Mouse (Mus musculus) heart, embryonic 14.5 days (tissue): ENCODE measurements around the gene Farsa. TPM values are rescaled to one million over a fixed set of nuclear protein-coding genes. Genes with fewer than 3 reads are reported as not detected.

Source experiments
- ATAC-seq: fragments of 200-750 bp; cut with Nextera tagmentation; 2 replicates; pipeline ENCODE4 v1.8.0; 2017; ENCODE audit warnings: low read depth, moderate TSS enrichment; ENCODE audit not compliant: insufficient number of reproducible peaks, insufficient read depth, low FRiP score
- H3K27ac ChIP-seq, 2 experiments: fragments of 200-500 bp in 1 of 2; fragments of 300-500 bp in 1 of 2; sonication (generic) in 1 of 2; replicated peaks in 1 of 2; 2 replicates each; pipeline ENCODE4 v1.5.1; 2012 to 2014; ENCODE audit warnings: low read depth in 2 of 2, low read length in 2 of 2, control low read depth in 1 of 2, mild to moderate bottlenecking in 1 of 2, mixed read lengths in 1 of 2; ENCODE audit not compliant: control insufficient read depth in 1 of 2, insufficient read depth in 1 of 2
- H3K27me3 ChIP-seq: fragments of 300-500 bp; sonication (generic); 2 replicates; pipeline ENCODE4 v1.6.1; 2014; ENCODE audit warnings: mild to moderate bottlenecking, low read length, control low read depth; ENCODE audit not compliant: control insufficient read depth, insufficient read depth
- H3K36me3 ChIP-seq: fragments of 300-500 bp; sonication (generic); 2 replicates; pipeline ENCODE4 v1.6.1; 2014; ENCODE audit warnings: mild to moderate bottlenecking, control low read depth, low read length, mixed read lengths; ENCODE audit not compliant: control insufficient read depth, insufficient read depth
- H3K4me1 ChIP-seq, 2 experiments: fragments of 200-500 bp in 1 of 2; fragments of 300-500 bp in 1 of 2; sonication (generic) in 1 of 2; 2 replicates each; pipeline ENCODE4 v1.6.1; 2012 to 2014; ENCODE audit warnings: low read length in 2 of 2, control low read depth in 1 of 2, mixed read lengths in 1 of 2; ENCODE audit not compliant: control insufficient read depth in 2 of 2, insufficient read depth in 2 of 2
- H3K4me2 ChIP-seq: fragments of 300-500 bp; sonication (generic); 2 replicates; pipeline ENCODE4 v1.6.1; 2014; ENCODE audit warnings: mild to moderate bottlenecking, low read length
- H3K4me3 ChIP-seq, 2 experiments: fragments of 200-500 bp in 1 of 2; fragments of 300-500 bp in 1 of 2; sonication (generic) in 1 of 2; 2 replicates each; pipeline ENCODE4 v1.5.1; 2012 to 2014; ENCODE audit warnings: low read length in 2 of 2, mild to moderate bottlenecking in 2 of 2, control low read depth in 1 of 2, low read depth in 1 of 2, moderate library complexity in 1 of 2; ENCODE audit not compliant: control insufficient read depth in 1 of 2, insufficient read depth in 1 of 2
- H3K9ac ChIP-seq: fragments of 300-500 bp; sonication (generic); 2 replicates; pipeline ENCODE4 v1.6.1; 2014; ENCODE audit warnings: mild to moderate bottlenecking, low read length
- H3K9me3 ChIP-seq: fragments of 300-500 bp; sonication (generic); 2 replicates; pipeline ENCODE4 v1.6.1; 2016; ENCODE audit warnings: low read length, control low read depth; ENCODE audit not compliant: control insufficient read depth
- WGBS: fragments of 180-500 bp; shearing (Covaris S2); extraction: QIAGEN DNeasy Blood & Tissue Kit; methylation state at CpG from one replicate; pipeline ENCODE4 v1.1.7; 2014; 5-methylcytosine and 5-hydroxymethylcytosine counted together
- polyA plus RNA-seq: library from polyadenylated mRNA; unstranded; fragments of >200 nt; fragmentation: Nextera tagmentation; extraction: Ambion mirVana; gene quantifications from 2 replicates; pipeline ENCODE4 v1.2.1, GENCODE M21; 2014

Gene Farsa
- polyA plus RNA-seq, 1 experiment from 2014 or later, result 47.6 TPM

DNA sequence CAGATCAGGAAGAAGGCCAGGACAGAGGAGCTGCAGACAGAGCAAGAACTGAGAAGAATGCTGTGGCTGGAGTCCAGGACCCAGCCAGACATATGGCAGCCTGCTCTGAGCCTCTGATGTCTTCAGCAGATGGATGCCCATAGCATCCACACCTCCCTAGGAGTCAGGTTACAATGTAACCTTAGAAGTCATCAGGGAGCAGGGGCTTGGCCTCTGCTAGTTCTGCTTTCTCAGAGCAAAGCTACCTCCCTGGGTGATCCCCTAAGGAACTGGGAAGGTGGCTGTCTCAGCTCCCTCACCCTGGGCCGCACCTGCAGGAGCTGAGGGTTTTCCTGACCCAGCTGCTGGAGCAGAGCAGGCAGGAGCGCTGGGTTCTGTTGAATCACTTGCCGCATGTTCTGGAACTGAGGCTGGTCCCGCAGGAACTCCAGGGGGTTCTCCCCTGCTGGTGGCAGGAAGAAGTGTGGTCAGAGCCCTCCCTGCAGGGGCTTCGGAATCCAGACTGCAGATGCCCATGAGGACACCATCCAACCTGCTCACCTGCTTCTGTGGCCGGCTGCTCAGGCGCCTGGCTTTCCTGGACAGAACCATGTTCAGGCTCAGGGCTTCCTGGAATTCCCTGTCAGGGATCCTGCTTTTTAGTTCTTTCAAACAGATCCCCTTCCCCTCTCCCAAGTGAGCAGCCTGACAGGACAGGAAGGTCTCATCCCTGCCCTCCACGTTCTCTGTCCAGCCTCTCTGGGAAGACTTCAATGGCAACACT lies 19.5 kb upstream of the Farsa start:
- peaks cover 71% of the 10 kb centered on the region for H3K36me3 ChIP-seq
- WGBS, result 60% methylated on average over 8 of the region's 8 CpGs
- H3K4me1 ChIP-seq, result peaks cover 10 to 29% of the 10 kb centered on the region in 2 experiments
- no peaks in the 10 kb centered on the region for H3K27me3 ChIP-seq
- no peaks in the 10 kb centered on the region for H3K9me3 ChIP-seq
- H3K27ac ChIP-seq, result no peak overlapping the region
- H3K4me3 ChIP-seq, result no peak overlapping the region
- ATAC-seq, result no peak
- H3K4me2 ChIP-seq, result no peak overlapping the region
- no peak overlapping the region for H3K9ac ChIP-seq

DNA sequence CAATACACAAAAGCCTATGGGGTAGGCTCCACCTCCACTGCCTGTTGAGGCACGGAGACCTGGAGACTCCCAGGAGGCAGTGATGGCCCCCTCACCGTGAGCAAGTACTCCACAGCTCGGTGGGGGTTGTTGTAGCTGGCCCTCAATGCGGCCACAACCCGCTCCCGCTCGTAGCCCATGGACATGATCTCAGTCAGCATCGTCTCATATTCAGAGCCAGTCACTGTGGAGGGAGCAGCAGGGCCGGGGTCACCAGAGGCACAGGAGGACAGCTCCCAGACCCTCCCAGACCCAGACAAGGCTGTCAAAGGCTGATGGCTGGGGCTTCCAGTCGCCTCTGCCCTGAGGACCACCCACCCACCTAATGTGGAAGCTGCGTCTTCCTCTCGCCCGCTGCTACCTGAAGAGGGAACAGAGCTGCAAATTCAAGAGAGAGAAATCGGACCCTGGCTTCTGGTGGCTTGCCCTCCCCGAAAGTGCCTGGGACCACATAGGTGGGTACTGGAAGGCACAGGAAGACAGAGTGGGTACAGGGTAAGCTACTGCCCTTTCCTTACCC lies 18.8 kb upstream of the Farsa start:
- WGBS, result 84% methylated on average over 15 of the region's 15 CpGs
- no peak overlapping the region for H3K4me3 ChIP-seq
- H3K9me3 ChIP-seq, result no peaks in the 10 kb centered on the region
- no peak overlapping the region for H3K27ac ChIP-seq
- H3K36me3 ChIP-seq, result peaks cover 78% of the 10 kb centered on the region
- H3K4me2 ChIP-seq, result no peak overlapping the region
- no peak overlapping the region for H3K9ac ChIP-seq
- no peaks in the 10 kb centered on the region for H3K27me3 ChIP-seq
- peaks cover 10 to 25% of the 10 kb centered on the region in 2 experiments for H3K4me1 ChIP-seq
- no peak for ATAC-seq

DNA sequence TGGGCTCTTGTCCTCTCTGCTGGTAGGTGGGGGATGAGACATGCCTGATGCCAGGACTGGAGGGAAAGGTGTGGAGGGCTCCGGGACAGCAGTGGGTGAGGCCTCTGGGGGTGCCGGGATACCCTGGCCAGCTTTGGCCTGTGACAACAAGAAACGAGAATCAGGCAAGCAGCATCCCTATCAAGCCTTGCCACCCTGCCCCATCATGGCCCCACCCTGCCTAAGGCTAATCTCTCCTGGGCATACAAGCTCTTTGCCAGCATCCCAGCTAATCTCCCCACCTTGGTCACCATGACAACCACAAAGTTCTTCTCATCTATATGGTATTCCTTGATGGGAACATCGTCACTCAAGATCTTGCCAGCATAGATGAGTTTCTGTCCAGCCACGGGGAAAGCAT lies 18.3 kb upstream of the Farsa start:
- Histone ChIP-seq H3K9ac (no peak overlapping the region), H3K4me1 (peaks cover 10 to 28% of the 10 kb centered on the region in 2 experiments), H3K4me2 (no peak overlapping the region), H3K27me3 (no peaks in the 10 kb centered on the region), H3K27ac (no peak overlapping the region), H3K36me3 (peaks cover 83% of the 10 kb centered on the region), H3K4me3 (no peak overlapping the region), H3K9me3 (no peaks in the 10 kb centered on the region)
- ATAC-seq, result no peak
- WGBS, result 86% methylated on average over 5 of the region's 5 CpGs

DNA sequence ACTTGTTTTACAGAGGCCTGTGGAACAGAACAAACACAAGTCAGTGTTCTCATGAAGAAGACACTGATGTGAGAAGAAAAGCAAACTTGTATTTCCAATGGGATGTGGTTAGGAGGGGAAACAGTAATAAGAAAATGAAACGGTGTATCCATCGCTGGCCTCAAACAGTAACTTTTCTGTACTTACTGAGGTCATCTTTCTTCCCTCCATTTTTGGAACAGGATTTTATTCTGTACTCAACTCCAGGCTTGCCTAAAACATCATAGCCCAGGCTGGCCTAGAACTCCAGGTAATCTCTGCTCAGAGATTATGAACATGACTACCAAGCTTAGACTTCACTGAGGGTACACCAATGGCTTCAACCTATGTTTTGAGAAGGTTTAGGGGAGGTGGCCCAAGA lies 17.4 kb upstream of the Farsa start:
- no peak for ATAC-seq
- Histone ChIP-seq H3K4me2 (peak overlapping the region; percentile 72), H3K9ac (peak overlapping the region; percentile 86), H3K27ac (peak overlapping the region in 1 of 2 experiments; percentile 85; a peak in 1 of 4 replicates), H3K4me3 (peak overlapping the region in 1 of 2 experiments; percentile 77; a peak in 3 of 4 replicates), H3K27me3 (no peaks in the 10 kb centered on the region), H3K4me1 (peaks cover 11 to 34% of the 10 kb centered on the region in 2 experiments), H3K9me3 (no peaks in the 10 kb centered on the region), H3K36me3 (peaks cover 83% of the 10 kb centered on the region)
- 92% methylated on average over 2 of the region's 2 CpGs for WGBS

DNA sequence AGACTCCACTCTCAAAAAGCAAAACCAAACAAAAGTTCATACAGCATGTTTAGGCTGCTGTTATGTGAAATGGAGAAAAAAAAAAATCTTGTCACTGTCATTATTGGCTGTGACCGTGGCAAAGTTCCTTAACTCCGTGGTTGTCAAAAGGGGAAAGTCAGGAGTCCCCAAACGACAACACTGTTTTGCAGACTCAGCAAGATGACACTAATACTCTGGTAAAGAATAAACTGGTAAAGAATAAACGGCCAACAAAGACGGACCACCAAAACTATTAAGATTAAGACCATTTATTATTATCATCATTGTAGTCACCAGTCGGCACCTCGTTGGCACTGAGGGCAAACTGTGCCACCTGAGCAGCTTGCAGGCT lies 16.9 kb upstream of the Farsa start:
- H3K4me1 ChIP-seq, result peaks cover 13 to 34% of the 10 kb centered on the region in 2 experiments
- 2% methylated on average over 7 of the region's 7 CpGs for WGBS

DNA sequence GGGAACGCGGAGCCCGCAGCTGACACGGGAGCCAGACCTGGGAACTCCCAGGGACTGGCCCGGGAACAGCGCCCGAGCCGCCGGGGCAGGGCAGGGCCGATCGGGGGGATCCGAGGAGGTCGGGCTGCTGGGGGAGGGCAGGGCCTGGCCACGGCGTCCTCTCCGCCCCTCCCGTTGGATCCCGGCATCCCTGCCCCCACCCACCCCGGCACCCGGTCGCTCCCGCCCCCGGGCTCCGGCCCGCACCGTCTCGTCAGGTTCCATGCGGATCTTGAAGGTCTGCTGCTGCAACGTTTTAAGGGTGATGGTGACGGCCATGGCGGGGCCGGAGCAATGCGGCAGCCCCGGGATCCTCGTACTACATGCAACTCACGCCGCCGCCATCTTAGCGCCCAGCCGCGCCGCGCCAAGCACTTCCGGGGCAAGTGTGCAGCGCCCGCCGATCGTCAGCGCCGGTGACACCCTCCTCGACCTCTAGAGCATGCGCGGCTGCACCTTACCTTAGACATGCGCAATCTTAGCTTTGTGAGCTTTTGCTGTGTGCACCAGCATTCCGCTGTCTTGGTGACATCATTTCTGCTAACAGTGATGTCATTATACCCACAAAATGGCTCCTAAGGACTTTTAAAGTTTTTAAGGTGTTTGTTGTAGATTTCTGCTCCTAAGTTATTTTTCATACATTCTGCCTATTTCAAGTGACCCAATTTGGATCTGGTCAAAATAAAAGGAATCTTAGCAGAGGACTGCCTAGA lies 16.4 kb upstream of the Farsa start, which contains the start of gene Rad23a:
Rad23a (minus strand) TSS at position 418 of the 752 bp plus-strand sequence.
- ATAC-seq, result peak; percentile 91
- H3K4me3 ChIP-seq, result peak within 1 kb of the TSS; percentile 77 to 91
- H3K36me3 ChIP-seq, result peaks cover 83% of the 10 kb centered on the region
- H3K27ac ChIP-seq, result peak within 1 kb of the TSS; percentile 81 to 85
- no peaks in the 10 kb centered on the region for H3K9me3 ChIP-seq
- H3K27me3 ChIP-seq, result no peaks in the 10 kb centered on the region
- peak within 1 kb of the TSS; percentile 86 for H3K9ac ChIP-seq
- peak within 1 kb of the TSS; percentile 72 for H3K4me2 ChIP-seq
- WGBS, result under 1% methylated on average over 48 of the region's 55 CpGs
- H3K4me1 ChIP-seq, result peaks cover 10 to 34% of the 10 kb centered on the region in 2 experiments

More for the DNA sequence above, 16.9 kb upstream of the Farsa start:
- H3K36me3 ChIP-seq, result peaks cover 83% of the 10 kb centered on the region
- H3K27me3 ChIP-seq, result no peaks in the 10 kb centered on the region
- no peak for ATAC-seq
- peak overlapping the region; percentile 77 to 91 for H3K4me3 ChIP-seq
- no peaks in the 10 kb centered on the region for H3K9me3 ChIP-seq
- peak overlapping the region; percentile 72 for H3K4me2 ChIP-seq
- peak overlapping the region; percentile 86 for H3K9ac ChIP-seq
- peak overlapping the region; percentile 67 to 85 for H3K27ac ChIP-seq

- Histone ChIP-seq H3K4me2 (0 out of 2 replicates have a peak overlapping the region, but pooled peaks have one; percentile 72), H3K4me1 (peaks cover 7 to 28% of the 10 kb centered on the region in 2 experiments), H3K9ac (no peak overlapping the region), H3K4me3 (no peak overlapping the region), H3K27ac (0 out of 4 replicates have a peak overlapping the region, but pooled peaks of 1 of the 2 experiments have one; percentile 85), H3K27me3 (no peaks in the 10 kb centered on the region), H3K9me3 (no peaks in the 10 kb centered on the region), H3K36me3 (peaks cover 76% of the 10 kb centered on the region)
- no peak for ATAC-seq
- 71% methylated on average over 1 of the region's 1 CpGs for WGBS
These were observed 15.3 kb upstream of the Farsa start for GRCm38 (mm10) chr8:84841514-84841913.
